Mouse (Mus musculus) small intestine, adult 2 months (tissue): ENCODE data around the gene Fbxo36.

Experiments
- CTCF ChIP-seq: fragments of 200-500 bp; IDR thresholded peaks from 2 replicates; pipeline ENCODE4 v1.5.1; 2012; ENCODE audit warnings: low read depth, mild to moderate bottlenecking, control low read depth, inconsistent platforms, low read length, moderate library complexity, mixed read lengths; ENCODE audit not compliant: insufficient replicate concordance, insufficient read length; ENCODE audit errors: extremely low read depth
- POLR2A ChIP-seq: fragments of 200-500 bp; IDR thresholded peaks from 2 replicates; pipeline ENCODE4 v1.6.1; 2012; ENCODE audit warnings: low read depth, mild to moderate bottlenecking, control low read depth, inconsistent platforms, low read length, moderate library complexity

- TF ChIP-seq POLR2A (no peak), CTCF (no peak)
Measured at GRCm38 (mm10) chr1:84879571-84880120, 40.0 kb downstream of the Fbxo36 start.
